Mouse (Mus musculus): ENCODE data around the gene Tph1. TPM values are rescaled to one million over a fixed set of nuclear protein-coding genes. Genes with fewer than 3 reads are reported as not detected.

Gene Tph1
- polyA plus RNA-seq, 3 experiments from 2014 or later: 1.5 to 1.7 TPM; not detected in 1

DNA sequence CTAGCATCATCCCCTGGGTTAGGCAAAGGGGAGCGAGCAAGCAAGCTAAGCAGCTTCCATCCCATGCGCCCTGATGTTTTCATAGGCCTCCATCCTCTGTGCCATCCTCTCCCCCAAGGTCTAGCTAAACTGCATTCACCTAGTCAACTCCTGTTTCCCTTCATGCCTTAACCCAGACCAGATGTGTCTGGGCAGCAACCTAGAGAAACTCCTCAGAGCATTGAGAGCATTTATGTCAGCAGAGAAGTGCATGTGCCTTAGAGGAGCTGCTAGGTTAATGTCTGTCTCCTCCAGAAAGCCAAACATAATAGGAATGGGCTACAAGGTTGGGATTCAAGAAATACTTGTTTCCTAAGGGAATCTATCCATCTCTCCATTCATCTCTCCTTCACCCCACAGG is 75.3 kb downstream of the Tph1 start:
- no peak for ATAC-seq

Other genes with a start within 250 kb of the Tph1 start
- gene Sergef, start 32.7 kb downstream of the Tph1 start, polyA plus RNA-seq (2017; shearing (Covaris generic)): 10 to 100 TPM; 17.1 to 20.4 (median 18.8) TPM
- gene Saal1, start 38.1 kb upstream of the Tph1 start, polyA plus RNA-seq (2017; shearing (Covaris generic)): 10 to 100 TPM; 17.8 to 22.5 (median 18.4) TPM
- not detected for gene Saa3, start 43.2 kb upstream of the Tph1 start, polyA plus RNA-seq (2017; shearing (Covaris generic))
- gene Saa4, start 60.1 kb upstream of the Tph1 start, polyA plus RNA-seq (2017; shearing (Covaris generic)): not detected
- not detected for gene Saa1, start 70.4 kb upstream of the Tph1 start, polyA plus RNA-seq (2017; shearing (Covaris generic))
- gene Saa2, start 79.3 kb upstream of the Tph1 start, polyA plus RNA-seq (2017; shearing (Covaris generic)): not detected
- 10 to 100 TPM; 16.4 to 22.3 (median 19.7) TPM for gene Hps5, start 123.5 kb upstream of the Tph1 start, polyA plus RNA-seq (2017; shearing (Covaris generic))
- 10 to 100 TPM; 26.7 to 29.9 (median 27.0) TPM for gene Gtf2h1, start 123.6 kb upstream of the Tph1 start, polyA plus RNA-seq (2017; shearing (Covaris generic))
- 1,000 to 10,000 TPM in 1 of 3 experiments, 100 to 1,000 TPM in 2; 790 to 1,249 (median 846) TPM for gene Ldha, start 168.9 kb upstream of the Tph1 start, polyA plus RNA-seq (2017; shearing (Covaris generic))
- gene Ldhc, start 188.7 kb upstream of the Tph1 start, polyA plus RNA-seq (2017; shearing (Covaris generic)): not detected
- gene Tsg101, start 247.4 kb upstream of the Tph1 start, polyA plus RNA-seq (2017; shearing (Covaris generic)): 100 to 1,000 TPM; 101 to 140 (median 128) TPM

Data from inflammation-experienced regulatory T-cells, adult 6 months (primary cell).